Mouse (Mus musculus) cerebellum, adult (tissue): ENCODE results near the gene Mad2l1bp.

Experiments used
- ATAC-seq: cut with Nextera tagmentation; 2 replicates; pipeline ENCODE4 v1.9.2; 2017; ENCODE audit warnings: mild to moderate bottlenecking, moderate library complexity, mixed read lengths; ENCODE audit not compliant: insufficient number of reproducible peaks, low FRiP score, low TSS enrichment

Gene Mad2l1bp

GRCm38 (mm10) chr17:46152847-46153782 is at the start of gene Mad2l1bp:
Gene Mad2l1bp, minus strand, starts transcription at chr17:46153553.
- ATAC-seq = peak; percentile 92

- ATAC-seq = peak; percentile 43; the same call in 1 of the 2 replicates
These were observed 49.7 kb upstream of the Mad2l1bp start for GRCm38 (mm10) chr17:46203078-46203477.

- peak; percentile 84 for ATAC-seq
These were observed 49.2 kb upstream of the Mad2l1bp start, which contains the start of the genes Polh and Xpo5 for GRCm38 (mm10) chr17:46202421-46203071. Gene Polh, minus strand, starts transcription at chr17:46202645. Gene Xpo5, plus strand, starts transcription at chr17:46202782.

- ATAC-seq = no peak
These were observed 47.8 kb upstream of the Mad2l1bp start for GRCm38 (mm10) chr17:46201151-46201550.

GRCm38 (mm10) chr17:46188829-46189228 is 35.5 kb upstream of the Mad2l1bp start:
- no peak for ATAC-seq

GRCm38 (mm10) chr17:46182273-46182672 is 28.9 kb upstream of the Mad2l1bp start:
- ATAC-seq = no peak

- ATAC-seq = no peak
These were observed 17.2 kb upstream of the Mad2l1bp start for GRCm38 (mm10) chr17:46170538-46170937.

GRCm38 (mm10) chr17:46168768-46169167 is 15.4 kb upstream of the Mad2l1bp start:
- ATAC-seq = no peak

- ATAC-seq = no peak
These were observed 15.0 kb upstream of the Mad2l1bp start for GRCm38 (mm10) chr17:46168318-46168717.

GRCm38 (mm10) chr17:46167014-46167413 is 13.7 kb upstream of the Mad2l1bp start:
- ATAC-seq = no peak

GRCm38 (mm10) chr17:46166270-46166669 is 12.9 kb upstream of the Mad2l1bp start:
- no peak for ATAC-seq

- no peak for ATAC-seq
These were observed 12.1 kb upstream of the Mad2l1bp start for GRCm38 (mm10) chr17:46165460-46165859.

- ATAC-seq = no peak
These were observed 11.4 kb upstream of the Mad2l1bp start for GRCm38 (mm10) chr17:46164791-46165190.

GRCm38 (mm10) chr17:46164301-46164700 is 10.9 kb upstream of the Mad2l1bp start:
- no peak for ATAC-seq

- ATAC-seq = no peak
These were observed 9.6 kb upstream of the Mad2l1bp start for GRCm38 (mm10) chr17:46162951-46163421.

GRCm38 (mm10) chr17:46162551-46162950 is 9.2 kb upstream of the Mad2l1bp start:
- no peak for ATAC-seq

- no peak for ATAC-seq
These were observed 8.4 kb upstream of the Mad2l1bp start for GRCm38 (mm10) chr17:46161710-46162109.

GRCm38 (mm10) chr17:46161179-46161578 is 7.8 kb upstream of the Mad2l1bp start:
- no peak for ATAC-seq

GRCm38 (mm10) chr17:46160686-46161085 is 7.3 kb upstream of the Mad2l1bp start, which contains the start of gene Gtpbp2:
Gene Gtpbp2, plus strand, starts transcription at chr17:46161032.
- peak; percentile 97 for ATAC-seq

- ATAC-seq = peak; percentile 21; the same call in 1 of the 2 replicates
These were observed 6.8 kb upstream of the Mad2l1bp start for GRCm38 (mm10) chr17:46160090-46160662.

GRCm38 (mm10) chr17:46159236-46159635 is 5.9 kb upstream of the Mad2l1bp start:
- ATAC-seq = no peak
